Mouse (Mus musculus) gastrocnemius, postnatal 4 days (tissue): ENCODE results near the gene Cldnd1. TPM values are rescaled to one million over a fixed set of nuclear protein-coding genes. Genes with fewer than 3 reads are reported as not detected.

Experiments
- DNase-seq, 2 experiments: peaks; one replicate each; pipeline ENCODE4 v3.0.0; 2021 to 2022; ENCODE audit warnings: low spot score in 2 of 2, mixed read lengths in 2 of 2
- total RNA-seq, 2 experiments: library from RNA; stranded (reverse); gene quantifications; 2 replicates each; pipeline ENCODE4 v1.2.3; 2021

The Cldnd1 gene
- total RNA-seq, 2 experiments from 2014 or later, result 57.2 to 61.9 TPM

- DNase-seq, result no peak
Observed at GRCm38 (mm10) chr16:58707276-58707905, 20.3 kb upstream of the Cldnd1 start.

- DNase-seq, result no peak
Observed at GRCm38 (mm10) chr16:58708601-58709475, 18.9 kb upstream of the Cldnd1 start.

GRCm38 (mm10) chr16:58709536-58709935 is 18.2 kb upstream of the Cldnd1 start:
- DNase-seq, result no peak

- no peak for DNase-seq
Observed at GRCm38 (mm10) chr16:58712221-58712620, 15.5 kb upstream of the Cldnd1 start.

GRCm38 (mm10) chr16:58713128-58713527 is 14.6 kb upstream of the Cldnd1 start:
- no peak for DNase-seq

GRCm38 (mm10) chr16:58715018-58715417 is 12.7 kb upstream of the Cldnd1 start:
- no peak for DNase-seq

GRCm38 (mm10) chr16:58718666-58719120 is 9.0 kb upstream of the Cldnd1 start, which contains the start of gene Gpr15:
TSS of gene Gpr15 (minus strand) at chr16:58719070.
- no peak for DNase-seq

GRCm38 (mm10) chr16:58722292-58722691 is 5.4 kb upstream of the Cldnd1 start:
- DNase-seq, result no peak

GRCm38 (mm10) chr16:58726680-58727476 is 832 bp upstream of the Cldnd1 start:
- DNase-seq, result no peak

GRCm38 (mm10) chr16:58728176-58728671 is 514 bp downstream of the Cldnd1 start:
- no peak for DNase-seq

- DNase-seq, result no peak
Observed at GRCm38 (mm10) chr16:58738205-58738604, 10.5 kb downstream of the Cldnd1 start.

- DNase-seq, result no peak
Observed at GRCm38 (mm10) chr16:58738800-58739199, 11.1 kb downstream of the Cldnd1 start.

- DNase-seq, result no peak
Observed at GRCm38 (mm10) chr16:58740751-58741150, 13.0 kb downstream of the Cldnd1 start.

- no peak for DNase-seq
Observed at GRCm38 (mm10) chr16:58746715-58747114, 19.0 kb downstream of the Cldnd1 start.

GRCm38 (mm10) chr16:58751314-58751713 is 23.6 kb downstream of the Cldnd1 start:
- no peak for DNase-seq

GRCm38 (mm10) chr16:58756191-58756590 is 28.5 kb downstream of the Cldnd1 start:
- DNase-seq, result no peak

- DNase-seq, result no peak
Observed at GRCm38 (mm10) chr16:58763076-58763475, 35.4 kb downstream of the Cldnd1 start, which contains the start of gene Olfr172. TSS of gene Olfr172 (minus strand) at chr16:58763176.
